Mouse (Mus musculus) cerebellum, postnatal 14 days (tissue): ENCODE data around the gene Psme4.
A peak's percentile ranks its signal among the peaks of the same experiment; 100 is the strongest.

Source experiments
- DNase-seq, 2 experiments: peaks; one replicate each; pipeline ENCODE4 v3.0.0; 2021; ENCODE audit warnings: mixed read lengths in 2 of 2

Psme4 gene

GRCm38 (mm10) chr11:30786230-30786983, 14.9 kb downstream of the Psme4 start:
- DNase-seq = no peak

- DNase-seq = no peak
These were observed 21.2 kb downstream of the Psme4 start for GRCm38 (mm10) chr11:30792680-30793079.

DNA sequence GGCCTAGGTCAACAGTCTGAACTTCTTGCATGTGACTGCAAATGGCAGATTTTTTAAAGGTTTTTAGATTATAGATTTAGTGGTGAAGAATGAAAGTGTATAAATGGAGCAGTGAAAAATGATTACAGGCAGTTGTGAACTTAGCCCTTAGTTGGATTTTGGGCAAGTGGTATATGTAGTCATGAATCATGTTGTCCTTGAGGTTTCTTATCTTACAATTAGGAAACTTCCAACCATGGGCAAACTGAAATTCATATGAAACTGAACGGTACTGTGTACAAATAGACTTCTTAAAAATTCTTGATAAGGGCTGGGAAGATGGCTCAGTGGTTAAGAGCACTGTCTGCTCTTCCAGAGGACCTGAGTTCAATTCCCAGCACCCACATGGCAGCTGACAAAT, 22.2 kb downstream of the Psme4 start:
- DNase-seq = no peak

DNA sequence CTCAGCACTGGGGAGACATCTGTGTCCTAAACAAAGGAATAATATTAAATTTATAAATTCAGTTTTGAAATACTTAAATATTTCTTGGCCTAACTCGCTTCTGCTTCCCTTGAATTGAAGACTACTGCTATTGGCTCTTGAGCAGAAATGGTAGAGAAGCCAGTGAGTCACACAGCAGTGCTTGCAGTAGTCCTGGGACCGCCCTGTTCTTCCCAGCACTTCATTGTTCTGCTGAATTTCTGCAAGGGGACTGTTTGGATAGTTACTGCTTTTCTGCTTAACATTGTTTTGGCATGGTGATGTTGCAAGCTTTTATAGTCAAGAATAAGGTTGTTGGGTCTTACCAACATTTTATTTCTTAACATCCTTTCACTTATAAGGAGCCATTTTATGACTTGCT, 25.7 kb downstream of the Psme4 start:
- DNase-seq = no peak

DNA sequence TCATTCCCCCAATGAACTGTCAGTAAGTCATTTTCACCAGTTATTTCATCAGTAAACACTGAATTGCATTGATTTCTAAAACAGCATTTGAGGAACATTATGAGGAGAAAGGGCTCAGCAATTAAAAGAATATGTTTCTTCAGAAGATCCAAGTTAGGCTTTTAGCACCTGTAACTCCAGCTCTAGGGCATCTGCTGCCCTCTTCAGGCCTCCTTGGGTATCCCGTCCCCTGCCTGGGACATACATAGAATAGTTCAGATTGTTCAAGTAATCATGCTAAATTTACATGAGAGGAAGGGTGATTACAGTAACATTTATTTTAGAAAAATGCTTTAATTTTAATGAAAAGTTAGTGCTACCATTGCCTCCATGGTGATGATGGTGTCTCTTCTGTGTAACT, 28.0 kb downstream of the Psme4 start:
- peak; percentile 58 to 72 for DNase-seq

GRCm38 (mm10) chr11:30800091-30800490, 28.6 kb downstream of the Psme4 start:
- DNase-seq = no peak

GRCm38 (mm10) chr11:30802421-30802820, 30.9 kb downstream of the Psme4 start:
- no peak for DNase-seq

DNA sequence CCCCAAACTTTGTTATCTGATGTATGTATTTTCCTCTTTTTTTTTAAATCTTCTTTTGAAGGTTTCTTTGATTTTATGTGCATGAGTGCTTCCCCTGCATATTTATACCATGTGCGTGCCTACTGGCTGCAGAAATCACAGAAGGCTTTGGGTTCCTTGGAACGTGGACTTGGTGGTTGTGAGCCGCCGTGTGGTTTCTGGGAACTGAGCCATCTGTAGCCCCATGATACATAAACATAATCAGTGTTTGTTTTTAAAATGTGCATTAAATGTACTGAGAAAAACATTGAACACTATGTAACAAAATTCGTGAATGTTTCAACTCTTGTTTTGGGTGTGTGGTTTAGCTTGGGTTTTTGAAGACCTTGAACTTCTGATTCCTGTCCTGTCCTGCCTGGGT, 49.6 kb downstream of the Psme4 start:
- no peak for DNase-seq

DNA sequence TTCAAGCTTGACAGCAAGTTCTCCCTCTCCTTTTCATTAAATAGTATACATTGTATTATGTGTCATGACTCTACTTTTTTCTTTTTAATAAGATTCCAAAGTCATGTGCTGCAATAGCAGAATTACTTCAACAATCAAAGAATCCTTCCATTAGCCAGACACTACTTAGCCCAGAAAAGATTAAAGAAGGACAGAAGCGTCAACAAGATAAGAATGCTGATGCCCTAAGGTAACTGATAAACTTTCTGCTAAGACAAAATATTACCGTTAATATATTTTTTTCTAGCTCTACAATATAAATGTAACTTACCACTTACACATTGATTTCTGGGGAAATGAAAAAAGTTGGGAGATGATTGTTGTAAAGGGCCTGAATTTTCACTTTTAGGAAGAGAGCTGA, 67.3 kb downstream of the Psme4 start:
- DNase-seq = no peak

GRCm38 (mm10) chr11:30844355-30844754, 72.8 kb downstream of the Psme4 start:
- no peak for DNase-seq

DNA sequence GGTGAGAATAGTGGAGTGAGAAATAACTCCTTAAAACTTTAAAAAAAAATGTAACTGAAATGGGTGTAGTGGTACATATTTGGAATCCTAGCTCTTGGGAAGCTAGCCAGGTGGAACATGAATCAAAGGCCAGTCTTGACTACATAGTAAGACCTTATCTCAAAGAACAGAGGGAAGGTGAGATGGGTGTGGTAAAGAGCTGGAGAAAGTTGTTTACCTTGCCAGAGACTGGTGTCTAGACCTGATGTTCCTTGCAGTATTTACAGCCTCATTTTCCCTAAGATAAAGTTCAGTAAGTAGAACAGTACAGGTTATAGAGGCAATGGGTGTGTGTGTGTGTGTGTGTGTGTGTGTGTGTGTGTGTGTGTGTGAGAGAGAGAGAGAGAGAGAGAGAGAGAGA, 100.9 kb downstream of the Psme4 start:
- DNase-seq = no peak

GRCm38 (mm10) chr11:30885171-30885871, 113.8 kb downstream of the Psme4 start, which contains the start of the genes Gpr75 and Asb3:
Gpr75 (plus strand) TSS chr11:30885358.
Asb3 (plus strand) TSS chr11:30885416.
- peak; percentile 83 to 90 for DNase-seq

DNA sequence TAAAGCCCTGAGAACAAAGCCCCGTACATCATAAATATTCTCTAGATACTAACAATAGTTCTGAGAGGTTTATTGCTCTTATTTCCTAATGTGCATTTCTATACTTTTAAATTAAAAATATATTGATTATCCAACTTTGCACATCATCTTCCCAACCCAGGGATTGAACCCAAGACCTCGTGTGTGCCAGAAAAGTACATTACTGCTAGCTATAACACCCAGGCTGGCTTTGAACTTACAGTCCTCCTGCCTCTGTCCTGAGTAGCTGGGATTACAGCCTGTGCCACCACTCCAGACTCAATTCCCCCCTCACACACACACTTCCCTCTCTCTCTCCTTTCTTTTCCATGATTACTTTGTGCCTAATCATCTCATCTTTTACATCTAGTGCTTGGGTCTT, 116.6 kb downstream of the Psme4 start:
- DNase-seq = no peak

- no peak for DNase-seq
These were observed 124.7 kb downstream of the Psme4 start for GRCm38 (mm10) chr11:30896201-30896600.

- no peak for DNase-seq
These were observed 127.8 kb downstream of the Psme4 start for GRCm38 (mm10) chr11:30899312-30899711.

- no peak for DNase-seq
These were observed 140.8 kb downstream of the Psme4 start for GRCm38 (mm10) chr11:30912311-30912710.

DNA sequence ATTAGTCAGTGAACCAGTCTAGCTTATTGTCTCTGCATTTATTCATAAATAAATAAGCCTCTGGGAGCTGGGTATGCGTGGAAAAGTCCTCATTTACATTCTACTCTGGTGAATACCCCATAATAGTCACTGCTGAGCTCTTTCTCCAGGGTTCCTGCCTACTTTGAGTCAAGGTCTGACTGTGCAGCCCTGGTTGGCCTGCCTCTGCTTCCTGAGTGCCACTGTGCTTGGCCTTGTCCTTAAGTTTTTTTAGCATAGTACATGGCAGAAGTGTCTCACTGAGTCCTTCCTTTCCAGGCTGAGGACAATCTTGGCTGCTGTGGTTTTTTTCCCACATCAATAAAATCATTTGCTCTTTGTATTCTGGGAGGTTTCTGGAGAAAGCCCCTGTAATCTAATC, 149.1 kb downstream of the Psme4 start:
- DNase-seq = no peak

DNA sequence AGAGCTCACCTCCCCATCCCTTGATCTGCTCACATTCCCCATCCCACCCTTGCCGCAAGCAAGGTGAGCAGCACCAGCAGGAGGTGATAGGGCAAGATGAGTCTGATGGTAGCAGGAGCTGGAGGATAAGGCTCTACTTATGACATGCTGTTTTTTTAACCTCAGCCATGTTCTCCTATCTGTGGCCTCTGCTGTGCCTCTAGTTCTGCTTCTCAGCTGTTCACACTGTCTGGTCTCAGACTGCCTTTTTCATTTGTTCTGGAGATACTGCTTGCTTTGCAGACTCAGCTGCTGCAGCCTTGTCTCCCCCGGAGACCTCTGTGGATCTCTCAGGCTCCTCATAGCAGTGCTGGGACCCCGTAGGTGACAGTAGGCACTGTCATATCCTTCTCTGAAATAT, 151.8 kb downstream of the Psme4 start:
- DNase-seq = no peak

- no peak for DNase-seq
These were observed 156.6 kb downstream of the Psme4 start for GRCm38 (mm10) chr11:30928079-30928478.

DNA sequence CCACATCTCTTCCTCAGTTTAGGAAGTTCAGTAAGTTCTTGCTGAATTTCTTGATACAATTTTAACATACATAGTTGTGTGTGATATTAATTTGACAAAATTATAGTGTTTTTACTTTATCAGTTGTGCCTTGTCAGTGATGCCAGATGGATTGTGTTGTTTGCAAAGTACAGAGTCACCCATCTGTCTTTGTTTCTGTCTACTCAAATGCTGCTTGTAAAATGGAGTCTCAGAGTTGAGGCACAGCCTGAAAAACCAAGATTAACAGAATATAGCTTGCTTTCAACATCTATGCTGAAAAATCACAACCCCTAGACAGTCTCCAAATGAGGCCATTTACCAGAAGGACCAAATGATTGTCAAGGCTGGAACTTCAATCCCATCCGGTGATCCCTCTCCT, 157.0 kb downstream of the Psme4 start:
- DNase-seq = no peak
